Mouse (Mus musculus) hindbrain, postnatal 0 days (tissue): Measurements from ENCODE around the gene Spout1. TPM values are rescaled to one million over a fixed set of nuclear protein-coding genes. Genes with fewer than 3 reads are reported as not detected.

Experiments
- ATAC-seq: fragments of 200-750 bp; cut with Nextera tagmentation; 2 replicates; pipeline ENCODE4 v1.8.0; 2017; ENCODE audit warnings: mild to moderate bottlenecking, moderate TSS enrichment, moderate library complexity
- DNase-seq: peaks from one replicate; pipeline ENCODE4 v3.0.0-alpha.2; 2015; ENCODE audit warnings: low spot score
- H3K27ac ChIP-seq: fragments of 300-500 bp; sonication (generic); 2 replicates; pipeline ENCODE4 v1.5.1; 2014; ENCODE audit warnings: mild to moderate bottlenecking
- H3K27me3 ChIP-seq: fragments of 300-500 bp; sonication (generic); 2 replicates; pipeline ENCODE4 v1.6.1; 2014; ENCODE audit warnings: low read length, mixed read lengths; ENCODE audit not compliant: insufficient read depth
- H3K36me3 ChIP-seq: fragments of 300-500 bp; sonication (generic); 2 replicates; pipeline ENCODE4 v1.6.1; 2014; ENCODE audit warnings: low read length, mixed read lengths; ENCODE audit not compliant: insufficient read depth
- H3K4me1 ChIP-seq: fragments of 300-500 bp; sonication (generic); 2 replicates; pipeline ENCODE4 v1.6.1; 2014; ENCODE audit warnings: antibody characterized with exemption, low read length, mixed read lengths; ENCODE audit not compliant: insufficient read depth
- H3K4me2 ChIP-seq: fragments of 300-500 bp; sonication (generic); 2 replicates; pipeline ENCODE4 v1.6.1; 2014; ENCODE audit warnings: low read depth, mild to moderate bottlenecking, low read length, moderate library complexity, mixed read lengths
- H3K4me3 ChIP-seq: fragments of 300-500 bp; sonication (generic); 2 replicates; pipeline ENCODE4 v1.5.1; 2014; ENCODE audit warnings: low read length
- H3K9ac ChIP-seq: fragments of 300-500 bp; sonication (generic); replicated peaks from 2 replicates; pipeline ENCODE4 v1.6.1; 2014; ENCODE audit warnings: mild to moderate bottlenecking, low read length, moderate library complexity, mixed read lengths
- H3K9me3 ChIP-seq: fragments of 300-500 bp; sonication (generic); 2 replicates; pipeline ENCODE4 v1.6.1; 2016; ENCODE audit warnings: low read length, mixed read lengths
- CTCF ChIP-seq: IDR thresholded peaks from 2 replicates; pipeline ENCODE4 v1.5.1; 2016; ENCODE audit warnings: antibody characterized with exemption, control low read depth, low read depth
- WGBS: fragments of 180-500 bp; shearing (Covaris S2); extraction: QIAGEN DNeasy Blood & Tissue Kit; methylation state at CpG from one replicate; pipeline ENCODE4 v1.1.7; 2014; 5-methylcytosine and 5-hydroxymethylcytosine counted together
- polyA plus RNA-seq: library from polyadenylated mRNA; unstranded; fragments of >200 nt; fragmentation: Nextera tagmentation; extraction: Ambion mirVana; gene quantifications from 2 replicates; pipeline ENCODE4 v1.2.1, GENCODE M21; 2015
- total RNA-seq: library from RNA; depleted of rRNA; stranded (reverse); fragments of >200 nt; gene quantifications from 2 replicates; pipeline ENCODE4 v1.2.3, GENCODE M21; 2014; rRNA removed

The Spout1 gene
- total RNA-seq (32.6 and 48.2 TPM in 2 replicates), polyA plus RNA-seq (52.6 and 56.1 TPM in 2 replicates)

DNA sequence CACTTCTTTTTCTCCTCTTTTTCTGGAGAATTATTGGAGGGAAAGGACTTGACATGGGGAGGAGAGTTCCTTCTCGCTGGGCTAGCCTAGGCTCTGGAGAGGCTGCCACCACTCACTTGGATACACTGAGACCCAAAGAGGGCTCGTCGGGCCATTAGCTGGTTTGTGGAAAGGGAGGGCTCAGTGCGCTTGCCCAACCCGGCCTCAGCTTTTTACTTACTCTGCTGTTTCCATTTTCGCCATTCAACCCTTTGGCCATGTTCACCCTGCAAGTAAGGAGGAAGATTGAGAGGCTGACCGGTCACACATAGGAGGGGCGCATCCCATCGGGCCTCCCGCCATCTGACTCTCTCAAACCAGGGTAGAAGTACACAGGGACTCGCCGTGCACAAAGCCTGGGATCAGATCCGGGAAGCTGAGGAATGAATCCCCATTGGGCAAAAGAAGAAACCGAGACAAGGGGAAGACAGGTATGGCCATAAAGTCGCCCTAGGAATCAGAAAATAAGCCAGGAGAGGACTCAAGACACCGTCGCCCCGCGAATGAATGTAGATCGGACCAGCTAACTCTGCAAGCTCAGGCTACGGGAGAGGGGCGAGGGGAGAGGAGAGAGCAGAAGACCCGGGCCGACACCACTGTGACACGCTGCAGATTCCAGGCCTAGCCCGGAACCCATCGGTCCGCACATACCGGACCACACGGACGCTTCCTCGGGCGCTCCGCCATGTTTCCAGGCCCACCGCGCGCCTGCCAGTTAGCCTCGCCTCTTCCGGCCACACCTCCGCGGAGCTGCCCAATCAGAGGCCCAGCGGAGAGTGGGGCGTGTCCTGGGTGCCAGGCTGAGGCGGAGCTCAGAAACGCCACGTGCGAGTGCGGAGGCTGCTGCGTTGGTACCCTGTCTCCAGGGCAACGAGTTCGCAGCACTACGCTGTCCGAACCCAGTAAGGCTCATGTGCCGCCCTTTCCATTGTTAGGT lies at the start of gene Spout1:
Gene Spout1 (minus strand): TSS at position 760 of the 976 bp plus-strand sequence.
- no peak for TF ChIP-seq CTCF
- Histone ChIP-seq H3K36me3 (peaks cover 22% of the 10 kb centered on the region), H3K9ac (peak within 1 kb of the TSS; percentile 66), H3K27me3 (no peaks in the 10 kb centered on the region), H3K4me2 (peak within 1 kb of the TSS; percentile 79), H3K4me3 (peak within 1 kb of the TSS; percentile 55), H3K4me1 (peaks cover 9% of the 10 kb centered on the region; the same call in 1 of the 2 replicates), H3K27ac (peak within 1 kb of the TSS; percentile 64), H3K9me3 (no peaks in the 10 kb centered on the region)
- DNase-seq = peak; percentile 98
- WGBS = 2% methylated on average over 54 of the region's 54 CpGs
- peak; percentile 100 for ATAC-seq

DNA sequence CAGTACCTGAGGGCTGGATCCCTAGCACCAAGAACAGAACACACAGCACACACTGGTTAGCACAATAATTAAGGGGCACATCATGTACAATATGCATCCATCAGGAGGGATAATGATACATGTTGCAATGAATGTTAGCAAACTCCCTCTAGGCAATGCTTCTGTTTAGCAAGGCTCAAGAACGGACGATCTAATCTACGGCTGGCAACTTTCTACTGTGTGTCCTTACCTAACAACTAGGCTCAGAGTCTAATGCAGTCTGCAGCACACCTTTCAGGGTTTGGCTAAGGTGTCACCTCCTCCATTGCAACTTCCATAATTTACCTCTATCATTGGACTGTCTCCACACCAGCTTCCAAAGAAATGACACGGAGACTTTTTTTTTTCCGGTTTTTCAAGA lies 38.0 kb upstream of the Spout1 start:
- Histone ChIP-seq H3K4me2 (no peak overlapping the region), H3K27ac (no peak overlapping the region), H3K9me3 (no peaks in the 10 kb centered on the region), H3K9ac (no peak overlapping the region), H3K36me3 (no peaks in the 10 kb centered on the region), H3K4me3 (no peak overlapping the region), H3K27me3 (no peaks in the 10 kb centered on the region), H3K4me1 (no peaks in the 10 kb centered on the region)
- no peak for TF ChIP-seq CTCF
- no peak for DNase-seq
- ATAC-seq = no peak
- 94% methylated on average over 5 of the region's 5 CpGs for WGBS

DNA sequence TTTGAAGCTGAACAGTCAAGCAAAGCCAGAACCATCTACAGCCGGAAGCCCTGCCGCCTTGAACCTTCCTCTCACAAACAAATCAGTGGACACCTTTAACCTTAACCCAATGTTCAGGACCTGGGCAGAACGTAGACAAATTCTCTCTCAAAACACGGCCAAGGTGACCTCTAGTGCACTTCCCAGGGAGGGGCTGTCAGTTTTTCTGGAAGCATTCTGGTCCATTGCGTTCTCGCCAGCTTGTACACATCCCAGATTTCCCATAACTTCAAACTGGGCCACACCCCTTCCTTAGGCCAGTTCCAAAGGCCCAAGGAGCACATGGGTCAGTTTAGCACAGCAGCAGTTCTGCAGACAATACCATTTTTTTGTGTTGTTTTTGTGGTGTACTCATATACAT lies 37.2 kb upstream of the Spout1 start:
- no peak overlapping the region for H3K9ac ChIP-seq
- 83% methylated on average over 6 of the region's 6 CpGs for WGBS
- H3K4me2 ChIP-seq = no peak overlapping the region
- no peak for DNase-seq
- H3K4me3 ChIP-seq = no peak overlapping the region
- no peak overlapping the region for H3K27ac ChIP-seq
- H3K36me3 ChIP-seq = no peaks in the 10 kb centered on the region
- no peaks in the 10 kb centered on the region for H3K4me1 ChIP-seq
- ATAC-seq = no peak
- TF ChIP-seq CTCF = no peak
- no peaks in the 10 kb centered on the region for H3K9me3 ChIP-seq
- no peaks in the 10 kb centered on the region for H3K27me3 ChIP-seq

DNA sequence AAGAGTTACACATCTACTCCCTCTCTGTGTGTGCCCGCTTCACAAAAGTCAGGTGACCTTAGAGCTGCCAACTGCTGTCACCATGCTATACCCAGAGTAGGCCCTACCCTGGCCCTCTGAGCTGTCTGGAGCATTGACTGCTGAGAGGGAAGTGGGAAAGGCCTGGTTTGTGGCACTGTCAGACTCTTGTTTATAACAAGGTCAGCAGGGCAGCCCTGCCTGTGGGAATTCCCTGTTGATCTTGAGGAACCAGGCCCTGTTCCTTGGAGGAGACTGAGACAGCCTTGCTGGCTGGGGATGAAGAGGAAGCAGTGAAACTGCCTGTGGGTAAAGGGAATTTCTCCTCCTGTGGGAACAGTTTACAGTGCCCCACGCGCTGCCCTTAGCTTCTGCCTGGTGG lies 36.5 kb upstream of the Spout1 start:
- Histone ChIP-seq H3K4me3 (no peak overlapping the region), H3K36me3 (no peaks in the 10 kb centered on the region), H3K27me3 (no peaks in the 10 kb centered on the region), H3K27ac (no peak overlapping the region), H3K4me2 (no peak overlapping the region), H3K9ac (no peak overlapping the region), H3K9me3 (no peaks in the 10 kb centered on the region), H3K4me1 (no peaks in the 10 kb centered on the region)
- 92% methylated on average over 3 of the region's 3 CpGs for WGBS
- no peak for TF ChIP-seq CTCF
- ATAC-seq (no peak), DNase-seq (no peak)

DNA sequence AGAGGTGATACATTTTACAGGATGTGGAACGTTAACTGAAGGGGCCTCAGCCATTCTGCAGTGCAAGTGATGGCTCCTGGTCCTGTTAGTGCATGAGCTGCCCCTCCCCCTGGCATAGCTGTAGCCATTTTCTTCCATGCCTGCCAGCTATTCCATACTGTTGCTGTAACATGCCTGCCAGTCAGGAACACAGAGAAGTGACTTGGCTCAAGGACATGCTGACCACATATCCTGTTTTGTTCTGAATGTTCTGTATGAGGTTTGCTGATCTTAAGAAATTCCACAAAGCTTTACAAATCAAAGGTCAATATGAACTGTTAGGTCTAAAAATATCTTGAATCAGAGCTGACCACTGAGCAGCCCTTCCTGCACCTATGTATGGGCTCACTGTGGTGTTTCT lies 34.7 kb upstream of the Spout1 start:
- 83% methylated on average over 1 of the region's 1 CpGs for WGBS
- H3K4me2 ChIP-seq = no peak overlapping the region

DNA sequence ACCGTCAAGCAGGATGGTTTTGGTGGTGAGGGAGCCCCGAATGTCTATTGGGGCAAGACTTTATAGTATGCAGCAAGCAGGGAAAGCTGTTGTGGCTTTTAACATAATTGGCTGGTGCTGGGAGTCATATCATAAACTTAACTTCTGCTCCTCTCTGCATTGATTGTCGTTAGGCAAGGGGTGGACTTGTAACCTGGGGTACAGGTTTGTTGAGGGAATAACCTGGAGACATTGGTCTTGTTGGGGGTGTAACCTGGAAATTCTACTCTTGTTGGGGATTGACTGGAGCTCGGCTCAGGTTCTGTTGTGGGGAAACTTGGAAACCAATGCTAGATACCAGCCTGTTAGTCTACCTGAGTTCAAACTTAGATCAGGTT lies 33.9 kb upstream of the Spout1 start:
- Histone ChIP-seq H3K4me3 (no peak overlapping the region), H3K4me1 (no peaks in the 10 kb centered on the region), H3K27ac (no peak overlapping the region), H3K27me3 (no peaks in the 10 kb centered on the region), H3K36me3 (no peaks in the 10 kb centered on the region), H3K9ac (no peak overlapping the region), H3K9me3 (no peaks in the 10 kb centered on the region), H3K4me2 (no peak overlapping the region)
- 76% methylated on average over 4 of the region's 4 CpGs for WGBS
- no peak for DNase-seq
- TF ChIP-seq CTCF = no peak
- ATAC-seq = no peak

More for the DNA sequence above, 34.7 kb upstream of the Spout1 start:
- no peak overlapping the region for H3K27ac ChIP-seq
- ATAC-seq (no peak), DNase-seq (no peak)
- TF ChIP-seq CTCF = no peak
- no peaks in the 10 kb centered on the region for H3K27me3 ChIP-seq
- H3K9me3 ChIP-seq = no peaks in the 10 kb centered on the region
- no peaks in the 10 kb centered on the region for H3K36me3 ChIP-seq
- no peak overlapping the region for H3K4me3 ChIP-seq
- H3K9ac ChIP-seq = no peak overlapping the region
- no peaks in the 10 kb centered on the region for H3K4me1 ChIP-seq
